Mouse (Mus musculus): ENCODE data around the gene Olfr774. TPM values are rescaled to one million over a fixed set of nuclear protein-coding genes. Genes with fewer than 3 reads are reported as not detected.
"Not testable (repeated sequence)": the region's sequence is repeated elsewhere in the genome, so short reads cannot be mapped to it uniquely, and the experiment has no call there.

The Olfr774 gene
- not detected for total RNA-seq (2021)
- long read RNA-seq, experiment 1 = 0 reads
- long read RNA-seq, experiment 2 = 0 reads

GRCm38 (mm10) chr10:129235904-129236303, at the start of gene Olfr774:
TSS of gene Olfr774 (plus strand) at chr10:129236204.
- no peak for DNase-seq (ENCODE audit: extremely low spot score in 1 of 2, low spot score in 2 of 2)
- intact Hi-C loops (cut with DNase I) = no loop called here
- no peak for TF ChIP-seq CTCF (IDR thresholded peaks at IDR 0.05)

DNA sequence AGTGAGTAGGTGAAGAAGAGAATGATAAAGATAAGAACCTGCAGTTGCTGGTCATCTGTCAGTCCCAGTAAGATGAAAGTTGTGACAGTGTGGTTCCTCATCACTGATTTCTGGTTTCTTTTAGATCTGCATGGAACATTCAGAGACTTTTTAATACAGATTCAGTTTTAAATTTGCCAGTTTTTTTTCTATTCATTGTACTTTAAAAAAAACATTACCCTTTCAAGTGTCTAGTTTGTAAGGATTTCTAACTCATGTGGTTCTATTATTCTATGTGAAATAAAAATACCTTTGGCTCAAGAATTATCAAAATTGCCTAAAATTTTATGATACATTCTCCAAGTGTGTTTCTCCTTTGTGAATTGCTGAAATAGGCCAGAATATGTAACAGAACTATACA, 48.7 kb upstream of the Olfr774 start, which contains the start of gene Olfr773:
Gene Olfr773 (minus strand): TSS at position 101 of the 400 bp plus-strand sequence.
- DNase-seq (ENCODE audit: extremely low spot score in 1 of 2, low spot score in 2 of 2); H3K4me3 ChIP-seq; H3K27ac ChIP-seq; intact Hi-C loops (cut with DNase I): not testable (repeated sequence)

More at GRCm38 (mm10) chr10:129235904-129236303, at the start of gene Olfr774:
- Histone ChIP-seq H3K27ac (no peak within 1 kb of the TSS), H3K4me3 (no peak within 1 kb of the TSS)

GRCm38 (mm10) chr10:129230737-129231136, 5.3 kb upstream of the Olfr774 start:
- Histone ChIP-seq H3K4me3 (no peak overlapping the region), H3K27ac (no peak overlapping the region)
- intact Hi-C loops (cut with DNase I) = no loop called here
- no peak for TF ChIP-seq CTCF (IDR thresholded peaks at IDR 0.05)
- DNase-seq (ENCODE audit: extremely low spot score in 1 of 2, low spot score in 2 of 2) = peak in 1 of 2 experiments; percentile 11

DNA sequence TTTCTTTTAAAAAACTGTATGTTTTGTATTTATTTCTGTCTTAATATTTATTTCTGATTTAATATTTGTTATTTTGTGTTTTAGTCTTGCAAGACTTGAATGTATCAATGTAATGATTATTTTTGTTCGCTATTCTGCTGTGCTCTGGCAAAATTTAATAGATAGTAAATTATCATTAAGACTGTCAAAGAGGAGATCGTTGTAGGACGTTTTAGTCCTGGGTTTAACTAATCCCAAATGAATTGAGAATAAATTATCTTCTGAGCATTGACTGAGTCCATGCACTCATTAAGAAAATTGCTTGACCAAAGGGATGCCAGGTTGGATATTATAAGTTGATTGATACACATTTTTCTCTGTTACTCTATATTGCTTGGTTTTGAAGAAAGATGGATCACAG, 12.1 kb downstream of the Olfr774 start, which contains the start of gene Olfr775:
Gene Olfr775 (plus strand): TSS at position 301 of the 400 bp plus-strand sequence.
- no peak for TF ChIP-seq CTCF (IDR thresholded peaks at IDR 0.05)
- intact Hi-C loops (cut with DNase I) = no loop called here
- no peak for DNase-seq (ENCODE audit: extremely low spot score in 1 of 2, low spot score in 2 of 2)
- Histone ChIP-seq H3K27ac (no peak within 1 kb of the TSS), H3K4me3 (no peak within 1 kb of the TSS)

- TF ChIP-seq CTCF (IDR thresholded peaks at IDR 0.05) = no peak
Measured at GRCm38 (mm10) chr10:129258827-129259226, 22.8 kb downstream of the Olfr774 start, which contains the start of gene Olfr776. TSS of gene Olfr776 (plus strand) at chr10:129259127.

DNA sequence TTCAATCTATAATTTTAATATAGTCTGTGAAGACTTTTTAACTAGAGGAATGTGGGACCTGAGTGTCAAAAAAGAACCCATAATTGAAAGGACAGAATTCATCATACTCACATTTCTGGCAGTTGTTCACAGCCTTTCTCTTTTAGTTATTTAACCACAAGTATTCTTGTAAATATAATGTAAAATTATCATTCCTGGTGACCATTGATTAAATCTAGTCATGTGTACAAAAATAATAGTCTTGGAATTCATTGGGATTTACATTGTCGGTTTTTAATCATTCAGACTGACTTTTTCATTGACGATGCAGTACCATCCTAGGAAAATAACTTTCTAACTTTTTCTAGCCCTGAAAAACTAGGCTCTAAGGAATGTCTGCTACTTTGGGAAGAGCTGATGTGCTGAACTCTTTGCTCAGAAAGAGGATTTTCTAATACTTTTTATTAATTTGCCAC, 35.1 kb downstream of the Olfr774 start, which contains the start of gene Olfr777:
Gene Olfr777 (minus strand): TSS at position 405 of the 455 bp plus-strand sequence.
- TF ChIP-seq CTCF (IDR thresholded peaks at IDR 0.05) = no peak
- DNase-seq (ENCODE audit: extremely low spot score in 1 of 2, low spot score in 2 of 2) = no peak
- Histone ChIP-seq H3K27ac (no peak within 1 kb of the TSS), H3K4me3 (no peak within 1 kb of the TSS)
- intact Hi-C loops (cut with DNase I) = no loop called here

More at GRCm38 (mm10) chr10:129258827-129259226, 22.8 kb downstream of the Olfr774 start, which contains the start of gene Olfr776:
- Histone ChIP-seq H3K4me3 (no peak within 1 kb of the TSS), H3K27ac (no peak within 1 kb of the TSS)
- DNase-seq (ENCODE audit: extremely low spot score in 1 of 2, low spot score in 2 of 2) = no peak
- intact Hi-C loops (cut with DNase I) = no loop called here

Other genes starting within 250 kb of the Olfr774 start
- gene Olfr9, start 246.8 kb upstream of the Olfr774 start, total RNA-seq (2021) = not detected
- not detected for gene Olfr763, start 225.4 kb upstream of the Olfr774 start, total RNA-seq (2021)
- not detected for gene Olfr764-ps1, start 196.3 kb upstream of the Olfr774 start, total RNA-seq (2021)
- not detected for gene Olfr765, start 186.2 kb upstream of the Olfr774 start, total RNA-seq (2021)
- gene Olfr766-ps1, start 167.2 kb upstream of the Olfr774 start, total RNA-seq (2021) = not detected
- not detected for gene Olfr767, start 153.3 kb upstream of the Olfr774 start, total RNA-seq (2021)
- gene Olfr768, start 136.8 kb upstream of the Olfr774 start, total RNA-seq (2021) = not detected
- not detected for gene Olfr769, start 118.3 kb upstream of the Olfr774 start, total RNA-seq (2021)
- gene Olfr770, start 97.2 kb upstream of the Olfr774 start, total RNA-seq (2021) = not detected
- not detected for gene Olfr771, start 71.5 kb upstream of the Olfr774 start, total RNA-seq (2021)
- not detected for gene Olfr772, start 58.3 kb upstream of the Olfr774 start, total RNA-seq (2021)
- not detected for gene Olfr773, start 48.8 kb upstream of the Olfr774 start, total RNA-seq (2021)
- gene Olfr775, start 12.2 kb downstream of the Olfr774 start, total RNA-seq (2021) = under 1 TPM; 0.09 to 0.16 TPM
- gene Olfr776, start 22.9 kb downstream of the Olfr774 start, total RNA-seq (2021) = not detected
- not detected for gene Olfr777, start 35.3 kb downstream of the Olfr774 start, total RNA-seq (2021)
- not detected for gene Olfr780, start 81.9 kb downstream of the Olfr774 start, total RNA-seq (2021)
- not detected for gene Olfr781, start 92.7 kb downstream of the Olfr774 start, total RNA-seq (2021)
- not detected for gene Olfr782, start 112.6 kb downstream of the Olfr774 start, total RNA-seq (2021)
- under 1 TPM in 1 of 2 experiments, not detected in 1; 0.21 TPM for gene Olfr784, start 147.9 kb downstream of the Olfr774 start, total RNA-seq (2021)
- not detected for gene Olfr785, start 169.2 kb downstream of the Olfr774 start, total RNA-seq (2021)
- not detected for gene Olfr786, start 191.1 kb downstream of the Olfr774 start, total RNA-seq (2021)
- gene Olfr787, start 225.7 kb downstream of the Olfr774 start, total RNA-seq (2021) = not detected
- not detected for gene Olfr788, start 234.8 kb downstream of the Olfr774 start, total RNA-seq (2021)
- not detected for gene Olfr789, start 248.5 kb downstream of the Olfr774 start, total RNA-seq (2021)